Mouse (Mus musculus): ENCODE measurements around the gene Znrf1. TPM values are rescaled to one million over a fixed set of nuclear protein-coding genes. Genes with fewer than 3 reads are reported as not detected.

The Znrf1 gene
- polyA plus RNA-seq, 1 experiment = 23.5 TPM

DNA sequence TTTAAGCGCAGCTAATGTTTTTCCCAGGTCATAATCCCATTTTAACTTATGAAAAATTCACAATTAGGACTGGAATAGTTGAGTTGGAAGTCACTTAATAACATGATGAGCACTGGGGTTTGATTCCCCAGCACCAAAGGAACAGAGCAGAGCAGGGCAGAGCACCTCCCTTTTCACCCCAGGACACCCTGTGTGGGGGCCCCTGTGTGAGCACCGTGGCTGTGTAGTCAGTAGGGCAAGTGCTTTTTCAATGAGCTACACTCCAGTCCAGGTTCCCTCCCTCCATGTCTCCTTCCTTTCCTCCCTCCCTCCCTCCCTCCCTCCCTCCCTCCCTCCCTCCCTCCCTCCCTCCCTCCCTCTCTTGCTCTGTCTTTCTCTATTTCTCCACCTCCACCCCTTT is 28.2 kb downstream of the Znrf1 start:
- no peak for DNase-seq (ENCODE audit: low read depth, low spot score)
- WGBS = 68% methylated on average over 2 of the region's 2 CpGs

DNA sequence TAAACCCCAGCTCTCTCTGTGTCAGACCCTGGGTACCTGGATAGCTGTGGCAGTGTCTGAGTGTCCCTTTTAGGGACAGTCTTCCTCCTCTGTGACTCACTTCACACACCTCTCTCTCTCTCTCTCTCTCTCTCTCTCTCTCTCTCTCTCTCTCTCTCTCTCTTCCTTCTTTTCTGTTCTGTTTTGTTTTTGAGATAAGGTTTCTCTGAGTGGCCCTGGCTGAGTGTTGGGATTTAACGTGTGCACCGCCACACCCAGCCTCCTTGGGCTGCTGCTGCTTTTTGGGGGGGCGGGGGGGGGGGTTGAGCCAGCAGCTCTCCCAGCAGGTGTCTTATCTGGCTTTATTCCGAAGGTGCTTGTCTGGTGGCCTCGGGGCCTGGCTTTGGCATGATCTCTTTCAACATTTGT is 29.9 kb downstream of the Znrf1 start:
- 17% methylated on average over 5 of the region's 5 CpGs for WGBS

DNA sequence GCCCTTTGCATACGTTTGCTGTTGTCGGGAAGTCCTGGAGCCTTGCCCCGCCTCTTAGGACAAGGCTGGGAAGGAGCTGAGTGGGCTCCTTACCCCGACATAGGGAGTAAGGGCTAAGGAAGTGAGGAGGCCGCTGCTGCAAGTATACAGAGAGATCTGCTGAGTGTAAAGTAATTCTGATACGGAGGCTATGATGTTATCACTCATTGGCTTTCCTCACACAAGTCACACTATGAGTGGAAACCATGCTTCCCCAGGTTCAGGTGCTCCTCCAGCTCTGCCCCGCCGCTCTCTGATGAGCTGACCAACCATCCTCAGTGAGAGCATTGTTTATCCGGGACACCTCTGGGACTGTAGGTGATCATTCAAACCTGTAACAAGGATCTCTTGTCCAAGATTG is 30.4 kb downstream of the Znrf1 start:
- DNase-seq (ENCODE audit: low read depth, low spot score) = no peak
- WGBS = 59% methylated on average over 9 of the region's 9 CpGs

More for the DNA sequence above, 29.9 kb downstream of the Znrf1 start:
- no peak for DNase-seq (ENCODE audit: low read depth, low spot score)

DNA sequence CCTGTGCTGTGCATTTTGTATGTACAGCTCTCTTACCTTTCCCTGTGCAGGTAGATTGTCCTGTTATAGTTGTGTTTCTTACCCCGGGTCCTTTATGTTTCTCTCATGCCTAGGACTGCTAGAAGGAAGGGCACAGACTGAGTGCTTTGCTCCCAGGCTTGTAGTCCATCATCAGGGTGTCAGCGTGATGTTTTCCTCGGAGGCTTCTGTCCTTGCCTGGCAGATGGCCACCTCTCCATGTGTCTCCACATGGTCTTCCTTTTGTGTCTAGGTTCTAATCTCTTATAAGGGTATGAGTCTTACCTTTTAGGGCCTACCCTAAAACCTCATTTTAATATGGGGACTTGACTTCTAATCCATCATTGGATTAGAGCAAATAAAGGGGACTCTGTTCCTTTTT is 31.7 kb downstream of the Znrf1 start:
- WGBS = 58% methylated on average over 3 of the region's 3 CpGs

DNA sequence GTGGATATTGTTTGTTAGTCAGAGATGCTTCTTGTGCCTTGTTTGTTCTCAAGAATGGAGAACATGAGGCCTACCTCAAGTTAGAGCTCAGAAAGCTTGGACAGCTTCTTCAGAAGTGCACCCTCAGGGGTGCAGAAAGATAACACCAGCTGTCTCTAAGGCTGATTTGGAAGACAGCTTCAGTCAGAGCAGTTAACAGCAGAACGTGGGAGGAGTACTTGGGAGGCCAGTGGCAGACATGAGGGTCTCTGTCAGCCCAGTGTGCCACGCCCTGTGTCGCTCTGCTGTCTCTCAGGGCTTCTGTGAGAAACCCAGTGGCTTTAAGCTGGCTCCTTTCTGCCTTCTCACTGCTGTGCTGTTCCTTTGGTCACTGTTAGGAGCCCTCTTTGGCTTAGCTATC is 32.1 kb downstream of the Znrf1 start:
- WGBS = 81% methylated on average over 3 of the region's 3 CpGs
- DNase-seq (ENCODE audit: low read depth, low spot score) = no peak

More for the DNA sequence above, 31.7 kb downstream of the Znrf1 start:
- no peak for DNase-seq (ENCODE audit: low read depth, low spot score)

DNA sequence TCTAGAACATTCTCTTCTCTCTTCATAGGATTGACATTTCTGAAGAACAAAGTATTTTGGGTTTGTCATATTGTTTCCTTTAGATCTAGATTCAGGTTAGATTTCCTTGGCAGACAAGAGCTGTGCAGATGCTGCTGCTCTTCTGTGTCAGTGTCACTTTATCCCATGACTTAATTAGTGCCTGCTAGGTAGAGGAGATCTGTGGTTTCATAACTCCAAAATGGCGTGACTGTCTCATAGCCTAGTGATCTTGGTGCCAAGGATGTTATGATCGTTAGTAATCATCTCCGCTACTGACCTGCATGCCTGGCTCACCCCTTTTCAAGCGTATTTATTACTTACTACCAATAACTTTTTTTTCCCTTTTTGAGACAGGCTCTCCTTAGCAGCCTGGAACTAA is 34.0 kb downstream of the Znrf1 start:
- 88% methylated on average over 4 of the region's 4 CpGs for WGBS
- no peak for DNase-seq (ENCODE audit: low read depth, low spot score)

DNA sequence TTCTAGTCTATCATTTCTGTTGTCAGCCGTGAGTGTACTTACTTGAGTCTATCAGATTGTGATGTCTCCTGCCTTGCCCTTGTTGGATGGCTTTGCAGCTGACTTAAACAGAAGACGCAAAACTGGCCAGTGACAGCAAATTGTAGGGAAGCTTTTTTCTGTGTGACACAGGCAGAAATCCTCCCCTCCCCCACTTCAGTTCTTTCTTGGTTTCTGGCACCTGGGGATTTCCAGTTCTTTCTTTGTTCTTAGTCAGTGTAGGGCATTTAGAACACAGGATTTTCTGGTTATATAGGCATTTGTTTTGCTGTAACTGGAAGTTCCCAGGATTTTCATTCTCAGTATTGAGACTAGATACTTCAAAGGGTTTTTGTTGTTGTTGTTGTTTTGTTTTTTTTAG is 34.5 kb downstream of the Znrf1 start:
- 81% methylated on average over 2 of the region's 2 CpGs for WGBS
- no peak for DNase-seq (ENCODE audit: low read depth, low spot score)

DNA sequence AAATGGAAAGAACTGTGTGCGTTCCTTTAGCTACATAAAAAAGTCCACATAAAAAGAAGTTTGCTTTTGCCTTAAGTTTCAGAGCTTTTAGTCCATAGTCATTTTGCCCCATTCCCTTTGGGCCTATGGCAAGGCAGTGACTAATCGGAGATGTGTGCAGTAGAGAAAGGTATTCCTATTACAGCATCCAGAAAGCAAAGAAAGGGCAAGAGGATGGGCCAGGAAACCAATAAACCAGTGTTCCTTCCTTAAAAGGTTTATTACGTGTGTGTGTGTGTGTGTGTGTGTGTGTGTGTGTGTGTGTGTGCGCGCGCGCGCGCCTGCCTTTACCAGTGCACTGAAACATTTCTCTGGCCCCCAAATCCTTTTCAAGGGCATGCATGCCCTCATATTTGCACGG is 35.8 kb downstream of the Znrf1 start:
- 37% methylated on average over 10 of the region's 10 CpGs for WGBS
- no peak for DNase-seq (ENCODE audit: low read depth, low spot score)

DNA sequence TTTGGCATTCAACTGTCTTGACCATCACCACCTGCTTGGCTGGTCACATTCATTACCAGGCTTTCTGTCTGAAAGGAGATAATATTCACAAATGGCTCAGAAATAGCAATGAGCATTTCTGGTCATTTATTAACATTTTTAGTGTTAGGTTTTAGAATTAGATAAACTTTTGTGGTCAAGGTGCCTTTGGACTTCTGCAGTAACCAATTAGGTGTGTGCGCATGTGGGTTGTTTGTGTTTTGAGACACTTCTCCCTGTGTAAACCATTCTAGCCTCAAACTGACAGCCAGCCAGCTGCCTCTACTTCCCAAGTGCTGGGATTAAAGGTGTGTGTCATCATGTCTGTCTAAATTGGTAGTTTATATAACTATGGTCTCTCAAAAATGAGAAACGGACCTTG is 36.5 kb downstream of the Znrf1 start:
- WGBS = 46% methylated on average over 2 of the region's 2 CpGs
- DNase-seq (ENCODE audit: low read depth, low spot score) = no peak

DNA sequence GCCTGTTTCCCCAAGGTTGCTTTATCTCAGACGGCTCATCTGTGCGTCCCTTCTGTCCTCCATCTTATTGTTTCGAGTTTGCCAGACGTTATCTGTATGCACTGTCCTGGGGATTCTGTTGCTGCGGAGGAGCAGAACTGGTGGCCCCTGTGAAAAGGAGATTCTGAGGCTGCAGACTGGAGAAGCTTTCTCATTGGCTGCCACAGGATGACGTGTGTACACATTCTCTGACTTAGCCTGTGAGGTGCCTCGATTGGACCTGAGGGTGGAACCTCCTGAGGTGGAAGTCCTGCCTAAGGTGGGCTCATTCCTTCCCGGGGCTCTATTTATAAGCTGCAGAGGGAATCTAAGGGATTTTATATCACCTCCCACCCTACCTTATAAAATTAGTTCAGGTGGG is 37.7 kb downstream of the Znrf1 start:
- WGBS = 53% methylated on average over 8 of the region's 8 CpGs

DNA sequence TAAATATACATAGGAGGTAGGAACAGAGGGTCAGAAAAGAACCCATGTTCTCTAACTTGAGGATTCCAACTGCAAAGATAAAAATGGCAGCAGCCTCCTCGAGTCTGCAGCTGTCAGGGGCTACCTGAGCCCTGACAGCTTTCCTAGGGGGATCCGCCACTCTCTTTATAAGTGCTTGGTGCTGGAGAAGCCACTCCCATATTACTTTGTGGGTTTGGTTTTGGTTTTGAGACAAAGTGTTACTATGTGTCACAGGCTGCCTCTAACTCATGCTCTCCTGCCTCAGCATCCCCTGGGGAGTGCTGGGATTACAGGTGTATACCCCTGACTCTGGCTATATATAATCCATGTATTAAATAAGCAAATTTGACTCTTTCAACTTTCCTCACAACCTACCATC is 38.1 kb downstream of the Znrf1 start:
- DNase-seq (ENCODE audit: low read depth, low spot score) = no peak
- WGBS = 80% methylated on average over 2 of the region's 2 CpGs

More for the DNA sequence above, 37.7 kb downstream of the Znrf1 start:
- no peak for DNase-seq (ENCODE audit: low read depth, low spot score)

DNA sequence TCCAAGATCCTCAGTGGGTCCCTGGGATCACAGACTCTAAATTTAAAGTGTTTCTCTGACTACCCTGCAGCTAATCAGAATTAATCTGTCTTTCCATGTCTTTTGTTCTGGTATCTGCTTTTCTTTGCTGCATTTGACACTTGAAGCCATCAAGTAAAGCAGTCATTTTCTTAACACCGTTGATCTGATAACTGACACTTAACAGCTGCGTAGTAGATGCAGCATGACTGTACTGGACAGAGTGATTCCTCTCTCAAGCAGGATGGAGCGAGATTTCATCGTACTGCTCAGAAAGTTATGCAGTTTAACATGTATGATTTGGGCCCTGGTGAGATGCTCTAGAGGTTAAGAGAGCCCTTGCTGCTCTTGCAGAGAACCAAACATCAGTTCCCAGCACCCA is 39.6 kb downstream of the Znrf1 start:
- DNase-seq (ENCODE audit: low read depth, low spot score) = no peak
- 95% methylated on average over 4 of the region's 4 CpGs for WGBS

DNA sequence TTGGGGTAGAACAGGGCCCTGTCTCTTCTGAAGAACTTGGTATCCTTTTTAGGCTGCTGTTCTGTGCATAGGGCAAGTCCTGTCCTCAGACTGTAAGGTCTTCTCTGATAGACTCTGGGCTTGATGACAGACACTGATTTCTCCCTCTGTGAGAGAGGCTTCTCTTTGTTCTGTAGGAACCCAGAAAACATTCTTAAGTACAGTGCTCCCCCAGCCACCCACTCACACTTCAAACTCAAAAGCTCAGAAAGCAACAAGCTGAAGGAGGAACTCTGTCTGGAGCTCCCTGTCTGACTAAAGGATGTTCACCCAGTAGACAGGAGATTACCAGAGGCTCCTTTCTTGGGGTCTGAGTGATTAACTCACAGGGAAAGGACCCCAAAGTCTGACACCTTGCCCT is 40.6 kb downstream of the Znrf1 start:
- no peak for DNase-seq (ENCODE audit: low read depth, low spot score)

DNA sequence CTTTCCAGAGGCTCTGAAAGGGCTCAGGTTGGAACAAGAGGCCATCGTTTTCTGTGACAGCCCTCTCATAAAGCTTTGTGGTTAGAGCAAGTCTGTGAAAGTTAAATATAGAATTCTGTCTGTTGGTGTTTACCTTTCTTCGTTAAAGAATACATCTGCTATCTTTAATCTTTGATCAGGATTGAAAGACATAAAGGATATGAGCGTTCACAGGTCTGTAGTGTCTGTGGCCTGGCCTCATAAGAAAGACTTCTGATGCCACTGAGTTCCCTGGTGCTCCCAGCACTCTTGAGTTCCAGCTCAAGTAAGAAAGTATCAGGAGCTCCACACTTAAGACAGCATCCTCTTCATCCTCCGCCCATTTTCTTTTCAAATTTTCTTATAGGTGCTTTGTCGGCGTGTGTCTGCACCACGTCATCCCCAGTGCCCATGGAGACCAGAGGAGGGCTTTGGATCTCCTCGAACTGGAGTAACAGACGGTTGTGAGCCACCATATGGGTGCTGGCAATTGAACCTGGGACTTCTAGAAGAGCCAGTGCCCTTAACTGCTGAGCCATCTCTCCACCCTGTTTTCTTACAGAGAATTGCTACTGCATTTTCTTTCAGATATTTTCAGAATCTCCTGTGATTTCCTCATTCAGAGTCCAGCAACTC is 42.1 kb downstream of the Znrf1 start:
- WGBS = 70% methylated on average over 9 of the region's 9 CpGs
- no peak for DNase-seq (ENCODE audit: low read depth, low spot score)

DNA sequence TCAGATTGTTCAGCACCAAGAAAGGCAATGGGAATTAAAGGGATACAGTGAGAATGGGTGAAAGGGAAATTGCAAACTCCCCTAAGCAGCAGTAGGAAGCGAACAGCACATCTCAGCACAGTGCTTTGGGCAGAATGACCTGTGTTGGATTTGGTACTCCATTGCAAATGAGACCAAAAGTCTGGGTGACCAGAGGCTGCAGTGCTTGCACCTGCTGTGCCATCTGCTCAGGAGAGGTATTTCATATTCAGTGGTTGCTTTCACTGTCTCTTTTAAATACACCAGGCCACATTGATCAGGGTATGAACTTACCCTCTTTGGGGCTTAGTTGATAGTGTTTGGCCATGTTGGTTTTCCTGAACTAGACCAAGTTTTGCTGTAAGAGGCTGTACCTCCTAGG is 43.4 kb downstream of the Znrf1 start:
- WGBS = 98% methylated on average over 1 of the region's 1 CpGs

DNA sequence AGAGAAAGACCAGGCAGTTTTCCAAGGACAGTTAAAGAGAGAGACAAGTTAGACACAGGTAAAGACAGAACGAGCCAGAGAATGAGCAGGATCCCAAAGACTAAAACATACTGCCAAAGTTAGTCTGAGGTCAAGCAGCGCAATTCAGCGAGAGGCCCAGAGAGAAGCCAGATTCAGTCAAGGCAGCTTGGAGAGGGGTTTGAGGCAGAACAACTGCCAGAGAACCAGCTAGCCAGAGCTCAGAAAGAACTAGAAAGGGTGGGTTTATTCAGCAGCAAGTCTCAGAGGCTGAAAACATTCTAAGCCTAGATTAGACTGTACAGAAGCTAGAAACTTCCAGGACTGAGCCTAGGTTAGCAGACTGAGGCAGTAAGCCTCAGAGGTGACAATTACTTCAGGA is 44.4 kb downstream of the Znrf1 start:
- WGBS = 72% methylated on average over 3 of the region's 3 CpGs
- no peak for DNase-seq (ENCODE audit: low read depth, low spot score)

More for the DNA sequence above, 43.4 kb downstream of the Znrf1 start:
- no peak for DNase-seq (ENCODE audit: low read depth, low spot score)

DNA sequence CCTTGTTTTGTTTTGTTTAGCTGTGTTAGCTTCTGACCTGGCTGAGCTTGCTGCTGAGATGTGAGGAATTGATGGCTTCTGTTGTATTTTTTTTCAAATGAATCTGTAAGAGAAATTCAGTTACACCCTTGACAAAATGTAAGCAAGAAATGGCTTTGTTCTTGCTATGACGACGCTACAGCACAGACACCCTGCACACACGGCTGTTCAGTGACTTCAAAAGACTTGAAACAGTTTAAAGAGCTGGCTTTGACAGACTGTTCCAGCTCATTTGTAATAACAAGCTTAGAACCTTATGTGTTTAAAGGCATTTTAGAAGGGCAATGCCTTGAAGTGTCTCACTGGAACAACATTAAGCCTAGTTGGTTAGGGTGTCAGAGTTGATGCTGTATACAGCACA is 46.5 kb downstream of the Znrf1 start:
- 75% methylated on average over 3 of the region's 3 CpGs for WGBS
- no peak for DNase-seq (ENCODE audit: low read depth, low spot score)

DNA sequence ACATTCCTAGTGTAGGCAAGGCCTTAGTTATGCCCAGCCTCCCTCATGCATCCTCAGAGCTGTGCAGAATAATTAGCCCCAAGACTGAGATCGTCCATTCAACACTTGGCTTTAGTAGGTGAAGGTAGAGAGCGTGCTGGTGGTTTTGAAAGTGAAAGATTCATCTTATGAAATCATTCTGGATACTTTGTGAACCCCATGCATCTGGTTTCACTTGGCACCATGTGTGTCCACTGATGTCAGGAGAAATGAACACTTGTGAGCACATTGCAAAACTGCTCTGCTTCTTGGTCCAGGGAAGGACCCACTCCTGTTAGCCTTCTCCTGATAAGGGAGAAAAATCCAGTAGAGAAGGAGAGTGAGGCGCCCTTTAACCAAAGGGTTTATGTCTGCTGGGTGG is 49.0 kb downstream of the Znrf1 start:
- DNase-seq (ENCODE audit: low read depth, low spot score) = no peak
- 76% methylated on average over 3 of the region's 3 CpGs for WGBS

DNA sequence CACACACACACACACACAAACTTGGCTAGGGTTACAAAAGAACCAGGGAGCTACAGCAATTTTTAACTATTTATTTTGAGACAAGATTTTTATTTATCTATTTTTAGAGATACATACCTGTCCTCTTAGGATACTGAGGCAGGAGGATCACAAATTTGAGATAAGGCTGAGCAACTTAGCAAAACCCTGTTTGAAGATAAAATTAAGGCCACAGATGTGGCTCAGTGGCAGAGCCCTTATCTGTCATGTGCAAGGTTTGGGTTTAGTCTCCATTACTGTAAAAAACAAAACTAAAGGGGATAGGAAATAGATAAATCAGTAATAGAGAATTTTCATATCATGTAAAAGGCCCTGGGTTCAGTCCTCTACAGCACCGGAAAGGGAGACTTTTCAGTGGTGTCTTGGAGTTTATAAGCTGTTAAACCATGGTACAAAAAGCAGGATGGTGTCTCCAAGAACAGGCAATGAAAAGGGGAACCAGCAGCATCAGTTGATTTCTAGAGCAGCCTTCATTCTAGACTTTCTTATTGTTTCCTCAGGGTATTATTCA is 51.7 kb downstream of the Znrf1 start:
- DNase-seq (ENCODE audit: low read depth, low spot score) = no peak
- 82% methylated on average over 1 of the region's 1 CpGs for WGBS

DNA sequence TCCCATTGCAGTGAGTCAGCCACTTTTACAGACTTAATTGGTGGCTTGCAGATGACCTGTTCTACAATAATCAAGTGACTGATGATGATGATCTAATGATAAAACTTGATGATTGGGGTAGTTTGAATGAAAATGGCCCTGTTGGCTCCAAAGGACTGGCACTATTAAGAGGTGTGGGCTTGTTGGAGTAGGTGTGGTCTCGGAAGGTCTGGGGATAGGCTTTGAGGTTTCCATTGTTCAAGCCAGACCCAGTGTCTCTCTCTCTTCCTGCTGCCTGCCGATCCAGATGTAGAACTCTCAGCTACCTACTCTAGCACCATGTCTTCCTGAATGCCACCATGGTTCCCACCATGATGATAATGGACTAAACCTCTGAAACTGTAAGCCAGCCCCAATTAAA is 52.4 kb downstream of the Znrf1 start:
- WGBS = 81% methylated on average over 2 of the region's 2 CpGs
- DNase-seq (ENCODE audit: low read depth, low spot score) = no peak

DNA sequence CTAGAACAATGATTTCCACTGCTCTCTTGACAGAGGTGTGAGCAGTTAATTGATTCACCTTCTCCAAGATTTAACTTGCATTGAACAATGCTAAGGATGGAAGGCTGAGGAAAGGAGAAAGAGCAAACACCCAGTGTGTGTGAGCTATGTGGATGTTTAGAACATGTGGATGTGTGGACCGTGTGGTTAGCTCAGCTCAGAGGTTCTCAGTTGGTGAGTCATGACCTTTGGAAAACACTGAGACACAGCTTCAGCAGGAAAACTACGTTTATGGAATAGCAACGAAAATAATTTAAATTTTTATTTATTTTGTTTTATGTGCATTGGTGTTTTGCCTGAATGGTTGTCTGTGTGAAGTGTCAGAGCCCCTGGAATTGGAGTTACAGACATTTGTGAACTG is 54.3 kb downstream of the Znrf1 start:
- no peak for DNase-seq (ENCODE audit: low read depth, low spot score)
- 45% methylated on average over 3 of the region's 3 CpGs for WGBS

DNA sequence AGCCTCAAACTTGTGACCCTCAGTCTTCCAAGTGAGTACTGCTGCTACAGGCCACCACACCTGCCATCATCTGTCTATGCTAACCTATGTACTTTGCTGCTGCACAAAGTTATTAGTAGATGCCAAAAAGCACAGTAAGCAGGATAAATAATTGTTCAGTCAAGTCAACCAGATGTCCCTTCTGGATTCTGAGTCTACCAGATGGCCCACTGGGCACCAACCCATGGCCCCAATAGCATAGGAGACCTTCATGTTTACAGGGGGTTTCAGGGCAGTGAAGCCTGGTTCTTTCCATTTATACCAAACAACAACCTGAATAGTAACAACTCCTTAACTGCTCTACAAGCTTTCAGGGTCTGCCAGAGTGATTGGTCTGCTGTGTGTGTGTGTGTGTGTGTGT is 55.3 kb downstream of the Znrf1 start:
- no peak for DNase-seq (ENCODE audit: low read depth, low spot score)

Measured in large intestine, adult 2 months (tissue).